Mouse (Mus musculus) layer of hippocampus, adult 2 months (tissue): ENCODE data around the gene Pnkd. TPM values are rescaled to one million over a fixed set of nuclear protein-coding genes. Genes with fewer than 3 reads are reported as not detected.

ENCODE experiments used
- DNase-seq, 2 experiments: peaks; one replicate each; pipeline ENCODE4 v3.0.0; 2022; ENCODE audit warnings: low spot score in 2 of 2
- H3K27ac ChIP-seq: fragments of 200-600 bp; 2 replicates; pipeline ENCODE4 v1.8.1; 2022
- H3K4me3 ChIP-seq: fragments of 200-600 bp; 2 replicates; pipeline ENCODE4 v1.8.1; 2022; ENCODE audit warnings: mild to moderate bottlenecking
- CTCF ChIP-seq: fragments of 200-600 bp; conservative IDR thresholded peaks from 2 replicates; pipeline ENCODE4 v1.8.1; 2022; ENCODE audit warnings: antibody characterized with exemption, mild to moderate bottlenecking, moderate library complexity
- long read RNA-seq, 2 experiments: library from polyadenylated mRNA; stranded (forward); transcript quantifications; one replicate each; pipeline ENCODE4 v2.0.0; 2021; ENCODE audit warnings: borderline mapping rate in 2 of 2
- total RNA-seq, 2 experiments: library from RNA; stranded (reverse); gene quantifications; 2 replicates each; pipeline ENCODE4 v1.2.3; 2021

Pnkd gene
- total RNA-seq = 100 to 1,000 TPM; 171 to 185 TPM
- long read RNA-seq, experiment 1, transcript Pnkd-202 (9 exons, 2,859 nt) = minor isoform, 62 of 200 reads
- long read RNA-seq, experiment 1, transcript Pnkd-201 (10 exons, 2,937 nt) = major isoform, 63 of 200 reads
- long read RNA-seq, experiment 1, transcript Pnkd-204 (3 exons, 740 nt) = minor isoform, 40 of 200 reads
- long read RNA-seq, experiment 1, partial matches to known transcripts = 28 of 200 reads
- long read RNA-seq, experiment 1, other reads (novel, unspliced or antisense) = 6 of 200 reads
- long read RNA-seq, experiment 2, transcript Pnkd-202 (9 exons, 2,859 nt) = minor isoform, 49 of 256 reads
- long read RNA-seq, experiment 2, transcript Pnkd-204 (3 exons, 740 nt) = minor isoform, 49 of 256 reads
- long read RNA-seq, experiment 2, transcript Pnkd-201 (10 exons, 2,937 nt) = major isoform, 103 of 256 reads
- long read RNA-seq, experiment 2, partial matches to known transcripts = 36 of 256 reads
- long read RNA-seq, experiment 2, other reads (novel, unspliced or antisense) = 17 of 256 reads

DNA sequence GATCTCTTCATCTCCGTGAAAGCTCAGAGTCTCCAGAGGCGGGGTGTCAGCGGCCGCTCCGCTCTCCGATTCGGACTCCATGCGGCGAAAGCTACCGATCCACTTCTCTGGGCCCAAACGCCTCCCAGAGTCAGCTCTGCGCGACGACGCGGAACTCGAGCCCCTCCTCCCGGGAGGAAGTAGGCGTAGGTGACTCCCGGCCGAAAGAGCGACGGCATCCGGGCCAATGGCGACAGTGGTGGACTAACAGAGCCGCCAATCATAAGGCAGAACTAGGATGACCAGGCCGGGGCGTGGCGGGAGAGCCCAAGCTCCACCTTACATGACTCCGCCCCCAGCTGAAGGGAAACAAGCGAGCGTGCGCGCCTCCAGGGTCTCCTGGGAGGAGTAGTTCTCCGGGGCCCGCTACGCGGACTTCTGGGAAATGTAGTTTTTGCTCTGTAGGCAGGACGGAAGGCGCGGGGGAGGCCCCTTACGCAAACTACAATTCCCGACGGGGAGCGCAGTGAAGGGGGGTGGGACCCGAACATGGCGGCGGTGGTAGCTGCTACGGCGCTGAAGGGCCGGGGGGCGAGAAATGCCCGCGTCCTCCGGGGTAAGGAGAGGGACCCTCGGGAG, at the start of gene Pnkd, which contains the start of gene Aamp:
Gene Pnkd (plus strand): TSS at position 388 of the 618 bp plus-strand sequence.
Gene Aamp (minus strand): TSS at position 196 of the 618 bp plus-strand sequence.
- H3K27ac ChIP-seq = peak within 1 kb of the TSS; percentile 94
- peak; percentile 98 to 100 for DNase-seq
- peak; percentile 43 for TF ChIP-seq CTCF
- H3K4me3 ChIP-seq = peak within 1 kb of the TSS; percentile 91

DNA sequence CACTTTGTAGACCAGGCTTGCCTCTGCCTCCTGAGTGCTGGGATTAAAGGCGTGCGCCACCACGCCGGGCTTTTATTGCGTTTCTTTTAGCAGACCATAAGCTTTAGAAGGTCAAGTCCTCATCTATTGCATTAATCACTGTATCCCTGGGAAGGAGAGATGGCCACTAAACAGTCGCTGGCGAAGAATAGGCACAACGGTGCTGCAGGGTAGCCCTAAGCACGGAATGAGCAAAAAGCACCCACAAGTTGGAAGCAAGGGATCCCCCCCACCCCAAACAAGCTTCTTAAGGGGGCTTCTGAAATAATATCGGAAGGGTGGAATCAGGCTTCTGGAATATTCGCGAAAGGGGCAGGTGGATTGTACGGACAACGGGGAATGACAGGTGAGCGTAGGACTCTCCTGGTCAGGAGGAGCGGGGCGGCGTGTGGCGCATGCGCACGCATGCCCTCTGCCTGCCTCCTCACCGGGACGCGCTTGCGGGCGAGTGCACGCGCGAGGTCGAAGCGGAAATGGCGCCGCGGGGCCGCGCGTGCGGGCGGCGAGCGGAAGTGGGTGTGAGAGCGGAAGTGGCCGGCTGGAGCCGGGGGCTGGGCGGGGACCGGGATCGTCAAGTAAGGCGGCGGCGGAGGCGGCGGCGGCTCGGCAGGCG, 48.7 kb upstream of the Pnkd start, which contains the start of gene Arpc2:
Gene Arpc2 (plus strand): TSS at position 147 of the 652 bp plus-strand sequence.
- Histone ChIP-seq H3K4me3 (peak within 1 kb of the TSS; percentile 85), H3K27ac (peak within 1 kb of the TSS; percentile 98)
- no peak for TF ChIP-seq CTCF
- DNase-seq = peak; percentile 97 to 98

DNA sequence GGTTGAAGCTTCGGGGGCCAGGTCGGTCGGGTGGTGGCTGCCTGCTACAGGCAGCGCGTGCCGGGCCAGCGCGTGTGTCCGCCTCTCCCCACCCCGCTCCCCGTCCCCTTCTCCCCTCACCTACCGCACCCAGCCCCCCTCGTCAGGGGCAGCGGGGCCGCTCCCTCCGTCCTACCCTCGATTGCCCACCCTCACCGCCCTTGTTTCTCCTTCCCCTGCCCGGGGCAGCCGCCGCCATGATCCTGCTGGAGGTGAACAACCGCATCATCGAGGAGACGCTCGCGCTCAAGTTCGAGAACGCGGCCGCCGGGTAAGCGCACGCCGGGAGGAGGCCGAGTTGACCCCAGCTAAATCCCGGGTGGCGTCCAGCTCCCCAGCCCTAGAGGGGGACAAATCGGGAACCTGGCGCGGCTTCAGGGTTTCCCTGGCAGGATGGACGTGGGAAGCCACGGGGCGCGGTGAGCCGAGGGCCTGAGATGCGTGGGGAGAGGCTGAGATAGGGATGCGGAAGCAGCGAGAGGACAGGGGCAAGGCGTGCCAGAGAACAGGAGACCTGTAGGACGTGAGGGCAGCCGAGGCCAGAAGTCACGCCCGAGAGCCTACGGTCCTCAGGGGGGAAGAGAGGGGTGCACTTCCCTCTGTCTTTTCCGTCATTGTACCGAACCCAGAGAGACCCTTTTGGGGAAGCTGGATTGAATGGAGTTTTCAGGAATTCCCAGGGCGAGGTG, 48.0 kb upstream of the Pnkd start:
- Histone ChIP-seq H3K4me3 (peak overlapping the region; percentile 85), H3K27ac (peak overlapping the region; percentile 98)
- TF ChIP-seq CTCF = no peak

DNA sequence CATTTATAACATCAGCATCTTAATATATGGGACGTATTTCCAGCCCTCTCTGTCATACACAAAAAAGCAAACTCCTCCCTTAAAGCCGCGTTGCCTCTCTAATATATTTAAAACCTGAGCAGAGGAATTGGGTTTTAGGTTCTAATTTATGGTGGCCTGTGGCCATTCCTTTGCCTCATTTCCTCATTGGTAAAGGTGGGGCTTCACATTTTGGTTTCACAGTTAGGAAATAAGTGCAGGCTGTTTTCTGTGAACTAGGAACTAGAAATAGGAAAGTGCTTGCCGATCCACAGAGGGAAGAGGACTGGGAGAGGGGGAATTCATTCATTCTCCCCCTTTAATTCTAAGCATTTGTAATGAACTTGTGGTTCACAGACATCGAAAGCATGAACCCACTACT, 47.1 kb upstream of the Pnkd start:
- peak overlapping the region; percentile 85 for H3K4me3 ChIP-seq
- peak overlapping the region; percentile 98 for H3K27ac ChIP-seq
- no peak for TF ChIP-seq CTCF
- DNase-seq = no peak

More for the DNA sequence above, 48.0 kb upstream of the Pnkd start:
- no peak for DNase-seq

DNA sequence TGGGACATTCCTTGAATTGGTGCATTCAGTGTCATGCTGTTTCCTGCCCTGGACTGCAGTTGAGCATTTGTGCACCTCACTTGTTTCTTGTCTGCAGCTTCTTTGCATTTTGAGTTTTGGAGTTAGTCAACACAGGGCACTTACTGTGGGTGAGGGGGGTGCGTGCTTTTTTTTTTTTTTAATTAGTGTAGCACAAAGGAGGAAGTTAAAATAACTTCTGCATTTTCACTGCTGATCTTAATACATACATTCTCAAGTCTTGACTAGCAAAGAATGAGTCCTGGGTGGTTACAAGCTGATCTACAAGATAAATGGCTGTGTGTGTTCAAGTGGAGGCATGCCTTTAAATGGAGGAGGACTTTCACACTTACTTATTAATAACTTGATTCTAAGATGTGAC, 46.6 kb upstream of the Pnkd start:
- TF ChIP-seq CTCF = no peak
- no peak for DNase-seq
- Histone ChIP-seq H3K4me3 (peak overlapping the region; percentile 85), H3K27ac (peak overlapping the region; percentile 98)

DNA sequence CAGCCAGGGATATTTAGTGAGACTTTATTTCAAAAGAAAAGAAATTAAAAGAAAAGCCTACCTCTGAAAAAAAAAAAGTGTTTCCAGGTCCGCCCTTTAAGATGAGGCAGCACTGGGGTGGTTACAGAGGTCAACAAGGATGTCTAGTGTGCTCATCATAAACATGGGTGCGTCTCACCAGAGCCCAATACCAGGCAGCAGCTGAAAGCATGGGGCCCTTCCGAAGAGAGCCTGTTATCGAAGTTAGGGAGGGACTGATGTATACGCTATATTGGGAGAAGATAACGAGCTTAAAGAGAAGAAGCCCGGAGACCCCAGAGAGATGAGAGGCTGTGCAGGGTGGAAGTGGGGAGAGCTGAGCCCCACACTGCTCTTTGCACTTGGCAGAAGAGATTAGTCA, 45.6 kb upstream of the Pnkd start:
- no peak for DNase-seq
- TF ChIP-seq CTCF = no peak
- H3K27ac ChIP-seq = peak overlapping the region; percentile 98
- H3K4me3 ChIP-seq = peak overlapping the region; percentile 85

DNA sequence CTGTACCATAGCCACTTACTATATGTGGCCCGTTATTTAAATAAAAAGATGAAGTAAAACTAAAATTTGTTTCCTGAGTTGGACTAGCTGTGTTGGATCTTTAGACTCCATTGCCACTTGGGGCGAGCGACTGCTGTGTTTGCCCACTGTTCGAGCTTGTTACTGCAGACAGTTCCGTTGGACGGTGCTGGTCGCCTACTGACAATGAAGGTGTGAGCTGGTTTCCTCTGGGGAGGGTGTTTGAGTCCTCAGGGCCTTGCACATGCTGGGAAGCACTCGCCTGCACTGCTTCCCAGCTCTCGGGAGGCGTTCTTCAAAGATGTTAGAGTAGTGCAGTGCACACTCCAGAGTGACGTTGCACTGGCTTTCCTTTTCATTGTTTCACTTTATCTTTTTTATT, 45.1 kb upstream of the Pnkd start:
- no peak for DNase-seq
- no peak for TF ChIP-seq CTCF
- Histone ChIP-seq H3K27ac (peak overlapping the region; percentile 98), H3K4me3 (peak overlapping the region; percentile 85)

DNA sequence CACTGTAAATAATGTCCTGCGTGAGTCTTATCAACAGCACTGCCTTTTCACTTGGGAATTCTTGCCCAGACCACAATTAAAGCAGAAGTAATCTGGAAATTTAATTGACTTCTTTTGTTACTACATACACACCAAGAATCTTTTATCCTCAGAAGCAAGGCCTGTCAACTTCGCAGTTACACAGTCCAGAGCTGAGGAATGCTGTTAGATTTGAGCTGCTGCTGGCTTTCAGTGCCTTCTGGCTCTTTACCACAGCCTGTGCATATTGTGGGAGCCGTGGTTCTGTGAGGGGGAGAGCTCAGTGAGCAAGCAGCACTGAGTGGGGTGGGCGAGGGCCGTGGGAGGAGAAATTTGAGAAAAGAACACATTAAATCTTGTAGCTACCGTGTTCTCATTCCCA, 44.4 kb upstream of the Pnkd start:
- Histone ChIP-seq H3K27ac (peak overlapping the region; percentile 98), H3K4me3 (peak overlapping the region; percentile 85)
- peak; percentile 80 to 91 for DNase-seq
- no peak for TF ChIP-seq CTCF

DNA sequence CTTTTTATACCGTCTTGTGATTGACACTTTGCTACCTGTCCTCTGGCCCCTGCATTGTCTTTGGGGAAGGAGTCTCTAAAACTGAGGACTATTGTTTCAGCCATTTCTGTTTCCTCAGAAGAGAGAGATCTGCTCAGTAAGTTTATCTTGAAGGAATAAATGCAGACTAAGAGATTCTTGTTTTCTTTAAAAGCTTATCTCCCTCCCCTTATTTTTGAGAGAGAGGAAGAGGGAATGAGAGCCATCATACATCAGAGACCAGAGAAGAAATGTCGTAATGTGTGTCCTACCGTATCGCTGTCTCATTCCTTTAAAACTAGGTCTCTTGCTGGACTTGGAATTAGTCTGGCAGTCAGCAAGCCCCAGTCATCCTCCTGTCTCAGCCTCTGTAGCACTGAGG, 43.9 kb upstream of the Pnkd start:
- no peak for TF ChIP-seq CTCF
- DNase-seq = no peak
- H3K27ac ChIP-seq = peak overlapping the region; percentile 98
- peak overlapping the region; percentile 85 for H3K4me3 ChIP-seq

DNA sequence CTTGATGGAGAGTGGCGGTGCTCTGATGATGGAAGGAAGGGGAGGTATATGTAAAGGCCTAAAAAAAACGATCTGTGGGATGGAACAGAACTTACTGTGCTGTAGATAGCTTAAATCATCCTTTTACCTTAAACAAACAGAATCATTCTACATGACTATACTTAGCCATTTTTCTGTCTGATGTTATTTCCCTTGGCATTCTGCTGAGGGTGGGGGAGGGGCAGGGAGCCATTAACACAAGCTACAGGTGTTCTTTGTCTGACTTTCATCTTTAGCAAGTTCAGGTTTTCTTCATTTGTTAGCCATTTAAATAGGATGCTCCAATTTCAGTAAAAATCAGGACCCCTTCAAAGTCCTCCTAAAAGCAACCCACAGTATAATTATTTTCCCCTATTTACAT, 39.2 kb upstream of the Pnkd start:
- H3K4me3 ChIP-seq = no peak overlapping the region
- TF ChIP-seq CTCF = no peak
- H3K27ac ChIP-seq = 0 out of 2 replicates have a peak overlapping the region, but pooled peaks have one; percentile 15
- DNase-seq = no peak

DNA sequence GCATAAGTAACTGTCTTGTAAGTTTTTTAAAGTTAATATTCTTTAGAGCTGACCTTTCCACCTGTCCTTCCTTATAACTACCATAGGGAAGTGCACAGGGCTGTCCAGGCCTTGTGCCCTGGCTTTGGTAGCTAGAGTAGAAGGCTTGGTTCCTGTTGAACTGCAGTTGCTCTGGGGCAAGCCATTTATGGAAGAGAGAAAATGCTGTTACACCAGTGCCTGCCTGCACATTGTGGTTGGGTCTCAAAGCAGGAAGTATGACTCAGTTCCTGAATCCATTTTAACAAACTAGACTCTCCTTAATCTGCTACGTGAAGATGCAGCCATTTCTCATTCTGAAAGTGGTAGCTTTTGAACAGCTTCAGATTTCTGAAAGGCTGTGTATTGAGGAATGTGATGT, 35.9 kb upstream of the Pnkd start:
- no peak overlapping the region for H3K4me3 ChIP-seq
- peak overlapping the region; percentile 61 for H3K27ac ChIP-seq
- no peak for TF ChIP-seq CTCF
- no peak for DNase-seq

DNA sequence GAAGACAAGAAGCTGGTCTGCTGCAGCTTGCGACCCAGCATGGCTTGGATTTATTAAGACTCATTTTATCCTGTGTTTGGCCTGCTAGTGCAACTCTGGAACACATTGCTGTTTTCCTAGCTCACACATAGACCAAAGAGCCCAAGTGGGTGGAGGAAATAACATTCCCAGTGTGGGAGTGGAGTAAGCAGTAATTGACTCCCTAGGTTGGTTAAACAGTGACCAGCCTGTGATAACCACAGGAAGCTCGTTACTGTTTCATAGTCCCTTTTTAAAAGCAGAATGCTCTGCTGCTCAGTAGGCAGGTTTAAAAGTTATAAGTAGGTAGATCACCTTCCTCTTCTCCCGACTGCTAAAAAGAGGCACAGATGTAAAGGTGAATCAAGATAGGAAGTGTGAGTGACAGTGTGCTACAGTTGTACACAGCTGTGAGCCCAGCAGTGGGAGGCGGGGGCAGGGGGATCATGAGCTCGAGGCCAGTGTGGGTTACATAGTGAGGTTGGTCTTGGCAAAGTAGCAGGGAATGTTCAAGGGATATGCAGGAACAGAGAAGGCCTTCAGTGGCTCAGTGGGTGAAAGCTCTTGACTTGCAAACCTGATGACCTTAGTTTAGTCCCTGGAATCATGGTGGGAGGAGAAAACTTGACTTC, 35.3 kb upstream of the Pnkd start:
- peak overlapping the region; percentile 61 for H3K27ac ChIP-seq
- TF ChIP-seq CTCF = no peak
- no peak for DNase-seq

More for the DNA sequence above, 35.3 kb upstream of the Pnkd start:
- H3K4me3 ChIP-seq = no peak overlapping the region
